Mouse (Mus musculus): ENCODE results near the gene Efcab11.

DNA sequence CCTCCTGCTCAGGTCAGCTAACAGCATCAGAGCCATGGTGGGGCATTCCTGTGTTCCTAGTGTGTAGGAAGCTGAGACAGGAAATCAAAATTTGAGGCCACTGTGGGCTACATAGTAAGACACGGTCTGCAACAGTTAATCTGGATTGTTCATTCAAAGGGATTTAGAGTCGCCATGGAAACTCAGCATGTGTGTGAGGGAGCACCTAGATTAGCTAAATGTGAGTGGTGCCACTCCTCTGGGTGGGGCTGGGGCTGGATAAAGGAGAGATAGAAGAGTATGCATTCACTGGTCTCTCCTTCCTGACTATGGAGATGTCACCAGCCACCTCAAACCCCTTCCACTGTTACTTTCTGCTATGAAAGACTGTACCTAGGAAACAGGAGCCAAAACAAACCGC is 10.8 kb downstream of the Efcab11 start:
- TF ChIP-seq MAFK (IDR thresholded peaks at IDR 0.05; ENCODE audit: insufficient read depth, low read depth, low read length) (no peak), ZC3H11A (IDR thresholded peaks at IDR 0.05; ENCODE audit: borderline replicate concordance, low read depth, low read length) (no peak), ZNF384 (IDR thresholded peaks at IDR 0.05; ENCODE audit: low read depth, low read length) (no peak), CHD2 (IDR thresholded peaks at IDR 0.05; ENCODE audit: low read depth, low read length) (no peak), HCFC1 (IDR thresholded peaks at IDR 0.05; ENCODE audit: borderline replicate concordance, insufficient read depth, low read length) (no peak)
